Mouse (Mus musculus): ENCODE measurements around the gene Togaram1.

DNA sequence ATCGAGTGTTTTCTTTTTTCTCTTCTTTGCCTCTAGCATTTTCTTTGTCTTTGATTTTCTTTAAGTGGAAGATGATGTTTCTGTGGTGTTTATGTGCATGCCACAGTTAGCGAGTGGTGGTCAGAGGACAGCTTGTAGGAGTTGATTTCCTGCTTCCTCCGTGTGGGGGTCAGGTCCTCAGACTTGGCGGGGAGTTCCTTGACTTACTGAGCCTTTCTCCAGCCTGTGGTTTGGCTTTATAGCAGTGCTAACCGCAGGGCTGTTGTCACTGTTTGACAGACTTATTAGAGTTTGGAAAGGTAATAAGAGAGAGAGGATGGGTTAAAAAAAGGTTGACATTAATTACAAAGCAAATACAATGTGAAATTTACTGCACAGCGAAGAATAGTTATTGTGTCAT lies 10.0 kb downstream of the Togaram1 start:
- TF ChIP-seq GATA1 (IDR thresholded peaks at IDR 0.05; ENCODE audit: borderline replicate concordance, low read length), result no peak
- no peak for TF ChIP-seq FLI1 (IDR thresholded peaks at IDR 0.05; ENCODE audit: low read length)
